Mouse (Mus musculus) small intestine, adult 2 months (tissue): Measurements from ENCODE around the gene Ralbp1.

ENCODE experiments used
- CTCF ChIP-seq: fragments of 200-500 bp; IDR thresholded peaks from 2 replicates; pipeline ENCODE4 v1.5.1; 2012; ENCODE audit warnings: low read depth, mild to moderate bottlenecking, control low read depth, inconsistent platforms, low read length, moderate library complexity, mixed read lengths; ENCODE audit not compliant: insufficient replicate concordance, insufficient read length; ENCODE audit errors: extremely low read depth
- POLR2A ChIP-seq: fragments of 200-500 bp; IDR thresholded peaks from 2 replicates; pipeline ENCODE4 v1.6.1; 2012; ENCODE audit warnings: low read depth, mild to moderate bottlenecking, control low read depth, inconsistent platforms, low read length, moderate library complexity

DNA sequence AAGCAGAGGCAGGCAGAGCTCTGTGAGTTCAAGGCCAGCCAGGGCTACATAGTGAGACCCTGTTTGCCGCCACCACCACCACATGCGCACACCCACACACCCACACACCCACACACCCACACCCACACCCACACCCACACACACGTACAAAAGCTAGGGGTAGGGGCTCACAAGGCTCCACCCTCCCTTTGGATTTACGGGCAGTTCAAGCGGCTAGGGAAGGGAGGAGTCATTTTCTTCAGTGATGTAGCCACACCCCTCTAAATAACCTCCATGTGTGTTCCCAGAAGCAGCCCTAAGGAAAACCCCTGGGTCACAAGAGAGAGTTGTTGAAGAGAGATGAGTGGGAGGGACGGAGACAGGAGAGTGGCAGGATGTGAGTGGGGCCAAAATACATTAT, 8.6 kb downstream of the Ralbp1 start:
- no peak for TF ChIP-seq CTCF
- TF ChIP-seq POLR2A, result no peak
